Mouse (Mus musculus) erythroblast, embryonic 14.5 days (primary cell): ENCODE measurements around the gene Gm10097. TPM values are rescaled to one million over a fixed set of nuclear protein-coding genes. Genes with fewer than 3 reads are reported as not detected.

Experiments used
- H3K27me3 ChIP-seq: 2 replicates; pipeline ENCODE4 v1.6.1; 2012; ENCODE audit warnings: inconsistent platforms; ENCODE audit not compliant: control insufficient read depth
- H3K36me3 ChIP-seq: 2 replicates; pipeline ENCODE4 v1.6.1; 2012; ENCODE audit warnings: mild to moderate bottlenecking, inconsistent platforms; ENCODE audit not compliant: control insufficient read depth
- H3K4me1 ChIP-seq: 2 replicates; pipeline ENCODE4 v1.6.1; 2012; ENCODE audit warnings: inconsistent platforms; ENCODE audit not compliant: control insufficient read depth
- H3K4me3 ChIP-seq: replicated peaks from 2 replicates; pipeline ENCODE3; 2012; ENCODE audit warnings: moderate library complexity, mild to moderate bottlenecking, inconsistent platforms
- H3K9me3 ChIP-seq: 2 replicates; pipeline ENCODE4 v1.6.1; 2012; ENCODE audit warnings: low read length, inconsistent platforms, mixed read lengths; ENCODE audit not compliant: control insufficient read depth
- GATA1 ChIP-seq: IDR thresholded peaks from 2 replicates; pipeline ENCODE4 v1.6.1; 2012; ENCODE audit warnings: low read length, inconsistent platforms, mixed read lengths
- TAL1 ChIP-seq: IDR thresholded peaks from 3 replicates; pipeline ENCODE4 v1.6.1; 2012; ENCODE audit warnings: low read length, inconsistent platforms, mixed read lengths
- polyA plus RNA-seq: library from polyadenylated mRNA; stranded (reverse); fragments of >175 nt; gene quantifications from 2 replicates; pipeline ENCODE4 v1.2.3, GENCODE M21; 2012

The Gm10097 gene
- polyA plus RNA-seq, 1 experiment = not detected

DNA sequence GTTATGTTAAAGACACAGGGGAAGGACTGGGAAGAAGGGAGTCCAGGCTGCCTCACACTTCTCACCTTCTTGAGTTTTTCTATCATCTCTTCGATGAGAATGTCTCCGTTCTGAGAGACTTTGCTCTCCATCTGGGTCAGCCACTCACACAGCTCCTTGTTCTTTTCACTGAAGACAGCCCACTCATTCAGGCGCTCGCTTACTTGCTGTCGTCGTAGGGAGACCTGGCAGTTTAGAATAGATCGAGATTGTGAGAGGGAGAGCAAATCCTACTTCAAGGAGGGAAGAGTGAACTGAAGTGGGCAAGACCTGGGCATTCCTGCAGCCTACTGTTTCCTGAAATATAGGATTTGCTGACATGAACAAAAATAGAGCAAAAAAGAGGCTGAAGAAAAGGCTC lies 6.7 kb downstream of the Gm10097 start:
- Histone ChIP-seq H3K4me1 (no peaks in the 10 kb centered on the region), H3K27me3 (no peaks in the 10 kb centered on the region), H3K9me3 (no peaks in the 10 kb centered on the region), H3K36me3 (peaks cover 3% of the 10 kb centered on the region), H3K4me3 (no peak overlapping the region)
- no peak for TF ChIP-seq TAL1
- TF ChIP-seq GATA1 = no peak

DNA sequence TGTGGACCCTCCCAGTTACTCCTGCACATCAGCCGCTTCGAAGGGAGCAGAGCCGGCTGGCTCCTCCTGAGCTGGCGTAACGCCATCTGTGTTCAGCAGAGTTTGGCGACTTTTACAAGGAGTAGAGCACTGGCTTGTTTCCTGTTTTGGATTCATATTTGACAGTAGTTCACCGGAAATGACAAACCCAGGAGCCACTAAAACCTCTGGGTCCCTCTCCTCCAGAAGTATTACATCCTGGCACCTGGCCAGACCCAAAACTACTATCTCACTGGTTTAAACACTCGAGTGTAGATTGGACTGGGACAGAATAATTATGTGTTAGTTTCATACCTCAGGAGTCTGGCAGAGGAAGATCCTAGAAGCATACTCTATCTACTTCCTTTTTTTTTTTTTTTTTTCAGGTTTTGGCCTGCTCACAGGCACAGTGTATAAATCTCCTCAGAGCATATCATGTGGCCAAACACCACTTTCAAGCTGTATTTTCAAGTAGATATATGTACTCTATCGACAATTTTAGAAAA lies 11.0 kb downstream of the Gm10097 start:
- Histone ChIP-seq H3K36me3 (peaks cover 6% of the 10 kb centered on the region), H3K9me3 (no peaks in the 10 kb centered on the region), H3K4me1 (no peaks in the 10 kb centered on the region), H3K27me3 (no peaks in the 10 kb centered on the region), H3K4me3 (no peak overlapping the region)
- TF ChIP-seq TAL1 (no peak), GATA1 (no peak)

DNA sequence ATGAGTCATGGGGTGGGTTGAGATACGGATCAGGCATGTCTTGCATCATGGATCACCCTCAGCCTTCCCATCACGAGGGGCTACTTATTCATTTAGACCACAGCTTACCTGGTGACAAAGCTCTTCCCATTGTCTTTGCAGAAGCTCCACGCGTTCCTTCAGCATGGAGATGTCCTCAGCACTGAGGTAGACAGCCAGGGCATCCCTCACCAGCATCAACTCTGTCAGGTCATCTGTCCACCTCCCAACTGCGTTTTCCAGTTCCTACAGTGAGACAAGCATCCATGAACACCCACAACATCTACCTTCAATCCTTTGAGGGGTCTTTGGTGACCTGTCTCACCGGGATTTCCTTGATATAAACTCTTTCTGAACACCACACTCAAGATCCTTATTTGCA lies 14.7 kb downstream of the Gm10097 start:
- H3K9me3 ChIP-seq = no peaks in the 10 kb centered on the region
- no peaks in the 10 kb centered on the region for H3K27me3 ChIP-seq
- no peaks in the 10 kb centered on the region for H3K4me1 ChIP-seq
- H3K36me3 ChIP-seq = peaks cover 3% of the 10 kb centered on the region; the same call in 1 of the 2 replicates
- TF ChIP-seq TAL1 (no peak), GATA1 (no peak)
- H3K4me3 ChIP-seq = no peak overlapping the region

DNA sequence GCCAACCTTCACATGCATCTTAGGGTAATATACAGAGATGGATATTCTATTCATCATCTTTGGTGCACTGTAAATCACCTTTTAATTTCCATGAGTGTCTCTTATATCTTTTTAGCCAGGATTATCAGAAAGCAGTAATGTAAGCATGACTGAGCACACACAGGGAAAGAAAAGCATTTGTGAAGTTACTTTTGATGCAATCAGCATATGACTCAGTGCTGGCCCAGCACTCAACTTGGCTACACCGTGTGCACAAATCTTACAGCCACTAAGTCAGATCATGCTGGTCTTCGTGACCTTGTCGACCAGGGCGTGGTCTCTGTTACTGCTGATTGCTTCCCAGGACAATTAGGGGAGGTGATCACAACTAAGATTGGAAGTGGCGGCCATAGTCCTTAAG lies 16.8 kb downstream of the Gm10097 start:
- TF ChIP-seq GATA1 = no peak
- TF ChIP-seq TAL1 = no peak
- Histone ChIP-seq H3K9me3 (no peaks in the 10 kb centered on the region), H3K4me1 (no peaks in the 10 kb centered on the region), H3K27me3 (no peaks in the 10 kb centered on the region), H3K4me3 (no peak overlapping the region), H3K36me3 (peaks cover 3% of the 10 kb centered on the region; the same call in 1 of the 2 replicates)

DNA sequence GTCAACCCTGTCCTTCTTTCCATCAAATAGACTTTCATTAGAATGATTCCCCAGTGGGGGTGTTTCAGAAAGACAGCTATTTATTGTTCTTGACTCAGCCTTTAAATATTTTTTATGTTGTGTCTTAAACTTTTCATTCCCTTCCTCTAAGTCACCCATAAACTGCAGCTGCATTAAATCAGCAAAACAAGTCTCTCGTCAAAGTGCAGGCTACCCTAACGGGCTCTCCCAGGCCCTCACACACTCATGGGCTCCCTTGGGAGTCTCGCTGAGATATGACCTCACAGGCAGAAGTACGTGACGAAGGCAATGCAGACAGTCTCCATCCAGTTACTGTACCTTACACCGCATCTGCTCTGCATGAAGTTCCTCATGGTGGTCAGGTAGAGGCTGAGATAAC lies 17.3 kb downstream of the Gm10097 start:
- Histone ChIP-seq H3K9me3 (no peaks in the 10 kb centered on the region), H3K4me1 (no peaks in the 10 kb centered on the region), H3K4me3 (no peak overlapping the region), H3K36me3 (peaks cover 3% of the 10 kb centered on the region; the same call in 1 of the 2 replicates), H3K27me3 (no peaks in the 10 kb centered on the region)
- TF ChIP-seq TAL1 = no peak
- TF ChIP-seq GATA1 = no peak

DNA sequence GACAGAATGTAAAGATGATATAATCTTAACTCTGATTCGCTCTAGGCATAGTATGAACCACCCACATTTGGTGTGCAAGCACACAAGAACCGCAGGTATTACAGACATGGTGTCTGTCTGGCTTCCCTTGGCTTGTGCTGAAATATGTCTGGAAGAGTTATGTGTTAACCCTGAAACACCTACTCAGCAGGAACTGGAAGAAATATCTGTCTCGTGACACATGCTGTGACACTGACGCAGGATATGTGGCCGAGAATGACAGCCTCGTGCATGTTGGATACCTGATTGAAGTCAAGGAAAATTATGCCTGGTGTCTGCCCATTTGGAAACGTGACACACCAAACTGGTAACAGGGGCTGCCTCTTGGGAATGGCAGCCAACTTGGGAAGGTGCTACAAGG lies 18.3 kb downstream of the Gm10097 start:
- H3K9me3 ChIP-seq = no peaks in the 10 kb centered on the region
- TF ChIP-seq TAL1 = no peak
- TF ChIP-seq GATA1 = no peak

DNA sequence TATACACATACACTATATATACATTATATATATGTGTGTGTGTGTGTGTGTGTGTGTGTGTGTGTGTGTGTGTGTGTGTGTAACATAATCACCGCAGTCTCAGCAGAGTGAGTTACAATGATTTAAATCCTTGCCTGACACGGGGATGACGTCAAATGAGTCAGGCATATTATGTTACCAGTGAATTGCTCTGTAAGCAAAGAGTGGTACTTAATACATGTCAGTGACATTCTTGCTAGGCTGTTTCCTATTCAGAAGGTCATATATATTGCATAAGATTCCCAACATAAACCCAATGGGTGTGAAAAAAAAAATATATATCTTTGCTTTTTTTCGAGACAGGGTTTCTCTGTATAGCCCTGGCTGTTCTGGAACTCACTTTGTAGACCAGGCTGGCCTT lies 20.1 kb downstream of the Gm10097 start:
- Histone ChIP-seq H3K4me1 (no peaks in the 10 kb centered on the region), H3K27me3 (no peaks in the 10 kb centered on the region), H3K4me3 (no peak overlapping the region), H3K36me3 (no peaks in the 10 kb centered on the region; the same call in 1 of the 2 replicates), H3K9me3 (no peaks in the 10 kb centered on the region)
- TF ChIP-seq TAL1 (no peak), GATA1 (no peak)

More for the DNA sequence above, 18.3 kb downstream of the Gm10097 start:
- Histone ChIP-seq H3K27me3 (no peaks in the 10 kb centered on the region), H3K36me3 (peaks cover 3% of the 10 kb centered on the region; the same call in 1 of the 2 replicates), H3K4me3 (no peak overlapping the region), H3K4me1 (no peaks in the 10 kb centered on the region)

DNA sequence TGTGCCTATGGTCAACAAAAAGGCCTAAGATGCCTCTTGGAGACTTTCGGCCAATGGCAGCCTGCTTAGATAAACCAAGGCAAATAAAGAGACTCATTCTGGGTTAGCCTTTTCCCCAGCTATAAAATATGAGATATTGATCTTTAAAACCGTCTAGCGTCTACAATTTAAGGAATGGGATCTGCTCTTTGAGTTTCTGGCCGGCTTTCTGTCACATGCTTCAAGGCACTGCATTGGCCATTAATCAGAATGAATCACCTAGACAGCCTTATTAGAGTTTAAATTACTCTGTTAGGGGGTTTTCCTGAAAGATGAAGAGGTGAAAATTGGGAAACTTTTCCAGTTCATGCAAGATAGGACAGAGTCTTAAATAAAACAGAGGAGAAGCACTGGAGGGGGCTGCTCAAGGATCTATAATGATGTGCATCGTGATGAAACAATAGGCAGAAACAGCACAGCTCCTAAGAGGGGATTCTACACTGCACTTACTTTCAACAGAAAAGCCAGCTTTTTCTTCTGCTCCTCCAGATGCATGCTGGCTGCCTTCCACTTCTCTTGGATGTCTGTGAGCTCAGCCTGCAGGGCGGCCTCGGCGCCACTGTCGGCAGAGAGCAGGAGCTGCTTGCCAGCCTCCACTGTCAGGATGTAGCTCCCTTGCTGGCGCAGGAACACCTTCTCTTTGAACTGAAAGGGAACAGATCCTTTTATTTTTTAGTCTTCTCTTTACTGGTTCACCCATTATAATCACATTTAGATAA lies 28.2 kb downstream of the Gm10097 start:
- Histone ChIP-seq H3K4me3 (no peak overlapping the region), H3K9me3 (no peaks in the 10 kb centered on the region), H3K36me3 (peaks cover 16% of the 10 kb centered on the region), H3K4me1 (no peaks in the 10 kb centered on the region), H3K27me3 (no peaks in the 10 kb centered on the region)
- no peak for TF ChIP-seq GATA1
- no peak for TF ChIP-seq TAL1

DNA sequence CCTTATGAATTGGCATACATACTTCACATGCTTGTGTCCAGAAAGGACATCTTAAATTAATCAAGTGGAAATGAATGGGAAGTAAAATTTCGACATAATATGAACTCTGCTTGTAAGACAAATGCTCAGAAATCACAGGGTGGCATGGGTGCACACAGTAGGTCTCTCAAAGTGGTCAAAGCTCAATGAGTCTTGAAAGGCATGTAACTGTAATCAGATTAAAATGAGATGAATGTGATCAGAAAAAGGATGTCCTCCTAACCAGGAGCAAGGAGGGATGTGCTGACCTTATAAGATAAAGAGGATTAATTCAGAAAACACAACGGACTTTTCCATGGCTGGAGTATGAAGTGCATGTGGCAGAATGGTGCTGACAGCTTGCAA lies 28.8 kb downstream of the Gm10097 start:
- TF ChIP-seq GATA1 (no peak), TAL1 (no peak)
- Histone ChIP-seq H3K4me1 (no peaks in the 10 kb centered on the region), H3K9me3 (no peaks in the 10 kb centered on the region), H3K36me3 (peaks cover 16% of the 10 kb centered on the region), H3K4me3 (no peak overlapping the region), H3K27me3 (no peaks in the 10 kb centered on the region)

DNA sequence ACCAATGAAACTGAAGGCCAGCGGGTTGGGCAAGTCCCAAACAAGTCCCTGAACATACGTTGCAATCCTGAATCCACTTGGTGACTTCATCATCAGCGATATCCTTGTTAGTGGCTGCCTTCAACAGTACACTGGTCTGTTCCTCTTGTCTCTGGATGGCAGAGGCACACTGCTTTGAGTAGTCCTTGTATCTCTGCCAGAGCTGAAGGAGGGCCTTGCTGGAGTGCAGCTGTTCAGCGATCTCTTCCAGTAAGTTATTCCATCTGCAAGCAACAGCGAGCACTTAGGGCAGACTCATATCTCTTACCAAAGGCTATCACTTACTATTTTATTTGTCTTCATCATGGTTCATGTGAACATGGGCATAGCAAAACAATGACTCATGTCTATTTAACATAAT lies 41.8 kb downstream of the Gm10097 start:
- TF ChIP-seq TAL1 (no peak), GATA1 (no peak)
- Histone ChIP-seq H3K27me3 (no peaks in the 10 kb centered on the region), H3K36me3 (peaks cover 66% of the 10 kb centered on the region), H3K9me3 (no peaks in the 10 kb centered on the region), H3K4me3 (no peak overlapping the region), H3K4me1 (no peaks in the 10 kb centered on the region)
